Mouse (Mus musculus) hindbrain, embryonic 16.5 days (tissue): Measurements from ENCODE around the gene Abhd17b. TPM values are rescaled to one million over a fixed set of nuclear protein-coding genes. Genes with fewer than 3 reads are reported as not detected.

ENCODE experiments used
- ATAC-seq: fragments of 200-750 bp; cut with Nextera tagmentation; 2 replicates; pipeline ENCODE4 v1.8.0; 2017; ENCODE audit warnings: moderate TSS enrichment, moderate library complexity
- H3K27ac ChIP-seq: fragments of 300-500 bp; sonication (generic); 2 replicates; pipeline ENCODE4 v1.5.1; 2014; ENCODE audit warnings: low read depth, mild to moderate bottlenecking, control low read depth, low read length, moderate library complexity
- H3K27me3 ChIP-seq: fragments of 300-500 bp; sonication (generic); replicated peaks from 2 replicates; pipeline ENCODE4 v1.6.1; 2014; ENCODE audit warnings: low read length; ENCODE audit not compliant: control insufficient read depth, insufficient read depth
- H3K36me3 ChIP-seq: fragments of 300-500 bp; sonication (generic); 2 replicates; pipeline ENCODE4 v1.6.1; 2014; ENCODE audit warnings: mild to moderate bottlenecking, low read length, moderate library complexity, mixed read lengths; ENCODE audit not compliant: control insufficient read depth, insufficient read depth
- H3K4me1 ChIP-seq: fragments of 300-500 bp; sonication (generic); 2 replicates; pipeline ENCODE4 v1.6.1; 2014; ENCODE audit warnings: low read depth, low read length; ENCODE audit not compliant: control insufficient read depth, insufficient read depth
- H3K4me2 ChIP-seq: fragments of 300-500 bp; sonication (generic); 2 replicates; pipeline ENCODE4 v1.6.1; 2014; ENCODE audit warnings: mild to moderate bottlenecking, low read length, control low read depth, moderate library complexity
- H3K4me3 ChIP-seq: fragments of 300-500 bp; sonication (generic); 2 replicates; pipeline ENCODE4 v1.5.1; 2014; ENCODE audit warnings: mild to moderate bottlenecking, low read length, control low read depth, moderate library complexity
- H3K9ac ChIP-seq: fragments of 300-500 bp; sonication (generic); 2 replicates; pipeline ENCODE4 v1.6.1; 2014; ENCODE audit warnings: low read depth, mild to moderate bottlenecking, control low read depth, low read length, moderate library complexity
- H3K9me3 ChIP-seq: fragments of 300-500 bp; sonication (generic); 2 replicates; pipeline ENCODE4 v1.6.1; 2014; ENCODE audit warnings: mild to moderate bottlenecking, low read length, moderate library complexity; ENCODE audit not compliant: control insufficient read depth
- WGBS: fragments of 180-500 bp; shearing (Covaris S2); extraction: QIAGEN DNeasy Blood & Tissue Kit; methylation state at CpG from one replicate; pipeline ENCODE4 v1.1.7; 2014; 5-methylcytosine and 5-hydroxymethylcytosine counted together
- polyA plus RNA-seq: library from polyadenylated mRNA; unstranded; fragments of >200 nt; fragmentation: Nextera tagmentation; extraction: Ambion mirVana; gene quantifications from 2 replicates; pipeline ENCODE4 v1.2.1, GENCODE M21; 2015

Gene Abhd17b
- polyA plus RNA-seq, 1 experiment from 2014 or later = 27.6 TPM

DNA sequence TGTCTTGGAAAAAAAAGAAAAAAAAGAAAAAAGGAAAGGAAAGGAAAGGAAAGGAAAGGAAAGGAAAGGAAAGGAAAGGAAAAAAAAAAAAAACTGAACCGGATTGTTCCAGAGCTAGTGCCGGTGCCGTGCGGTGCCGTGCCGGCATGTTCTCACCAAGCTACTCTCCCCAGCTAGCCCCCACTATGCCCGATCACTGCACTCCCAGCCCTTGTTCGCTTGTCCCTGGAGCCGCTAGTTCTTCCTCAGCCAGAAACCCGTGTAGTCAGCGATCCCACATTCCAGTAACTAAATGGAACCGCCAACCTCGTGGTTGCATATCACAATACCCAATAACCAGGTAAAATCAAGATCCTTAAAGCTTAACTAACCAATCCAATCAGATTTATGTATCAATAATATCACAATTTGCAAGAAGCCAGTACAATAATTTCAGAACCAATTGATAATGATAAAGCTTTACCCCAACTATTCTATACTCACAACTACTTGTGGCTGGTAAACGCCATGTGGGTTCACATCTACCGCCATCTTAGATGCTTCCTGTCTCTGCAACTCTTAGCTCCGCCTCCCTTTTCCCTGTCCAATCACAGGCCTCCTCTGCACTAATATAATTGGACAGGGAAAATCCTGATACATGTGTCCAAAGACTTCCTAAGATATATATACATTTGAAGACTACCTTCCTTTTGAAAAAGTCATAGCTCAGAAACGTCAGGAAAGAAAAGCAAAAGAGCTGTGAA is 21.5 kb downstream of the Abhd17b start:
- Histone ChIP-seq H3K9me3 (0 out of 2 replicates have a peak, but pooled peaks cover 3% of the 10 kb centered on the region), H3K27me3 (no peaks in the 10 kb centered on the region), H3K9ac (no peak overlapping the region), H3K27ac (no peak overlapping the region), H3K4me1 (no peaks in the 10 kb centered on the region), H3K4me3 (no peak overlapping the region), H3K4me2 (no peak overlapping the region), H3K36me3 (no peaks in the 10 kb centered on the region)
- ATAC-seq = no peak
- WGBS = 97% methylated on average over 17 of the region's 17 CpGs

DNA sequence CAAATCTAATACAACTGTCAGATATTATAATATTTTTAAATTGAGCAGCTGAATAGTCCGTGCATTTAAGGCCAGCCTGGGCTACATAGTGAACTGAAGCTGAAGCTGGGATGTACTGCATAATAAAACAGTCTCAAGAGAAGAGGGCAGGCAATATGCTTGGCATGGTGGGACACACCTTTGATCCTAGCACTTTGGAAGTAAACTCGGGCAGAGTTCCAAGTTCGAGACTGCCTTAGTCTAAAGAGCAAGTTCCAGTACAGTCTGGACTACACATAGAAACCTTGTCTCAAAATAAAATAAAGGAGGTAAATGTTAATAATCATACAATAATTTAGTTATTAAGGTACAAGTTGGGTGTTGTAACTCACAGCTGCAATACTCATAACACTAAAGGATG is 27.1 kb downstream of the Abhd17b start:
- no peak overlapping the region for H3K27ac ChIP-seq
- no peak overlapping the region for H3K4me3 ChIP-seq
- H3K36me3 ChIP-seq = peaks cover 5% of the 10 kb centered on the region; the same call in 1 of the 2 replicates
- no peak for ATAC-seq
- H3K4me1 ChIP-seq = no peaks in the 10 kb centered on the region
- no peak overlapping the region for H3K4me2 ChIP-seq
- H3K9me3 ChIP-seq = no peaks in the 10 kb centered on the region
- WGBS = 96% methylated on average over 3 of the region's 3 CpGs
- H3K27me3 ChIP-seq = no peaks in the 10 kb centered on the region
- H3K9ac ChIP-seq = no peak overlapping the region

DNA sequence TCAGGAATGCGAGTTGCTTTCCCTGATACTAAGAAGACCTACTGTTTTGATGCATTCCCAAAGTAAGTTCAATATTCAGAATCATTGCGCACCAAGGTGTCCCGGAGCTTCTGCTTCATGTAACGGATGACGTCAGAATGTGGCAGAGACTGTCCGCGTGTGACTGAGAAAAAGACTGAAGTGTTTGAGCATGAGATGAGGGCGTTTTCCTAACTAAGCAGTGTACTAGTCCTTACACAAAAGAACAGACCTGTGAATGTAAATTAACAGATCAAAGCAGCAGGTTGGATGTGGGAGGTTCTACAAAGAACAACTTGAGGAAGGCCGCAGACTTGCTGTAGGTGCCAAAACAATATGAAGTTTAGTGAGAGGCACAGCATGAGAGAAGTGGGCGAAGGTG is 28.0 kb downstream of the Abhd17b start:
- Histone ChIP-seq H3K27me3 (no peaks in the 10 kb centered on the region), H3K4me1 (no peaks in the 10 kb centered on the region), H3K27ac (no peak overlapping the region), H3K4me3 (no peak overlapping the region), H3K9ac (no peak overlapping the region), H3K36me3 (peaks cover 5% of the 10 kb centered on the region; the same call in 1 of the 2 replicates), H3K9me3 (no peaks in the 10 kb centered on the region), H3K4me2 (no peak overlapping the region)
- 95% methylated on average over 10 of the region's 10 CpGs for WGBS
- ATAC-seq = no peak

DNA sequence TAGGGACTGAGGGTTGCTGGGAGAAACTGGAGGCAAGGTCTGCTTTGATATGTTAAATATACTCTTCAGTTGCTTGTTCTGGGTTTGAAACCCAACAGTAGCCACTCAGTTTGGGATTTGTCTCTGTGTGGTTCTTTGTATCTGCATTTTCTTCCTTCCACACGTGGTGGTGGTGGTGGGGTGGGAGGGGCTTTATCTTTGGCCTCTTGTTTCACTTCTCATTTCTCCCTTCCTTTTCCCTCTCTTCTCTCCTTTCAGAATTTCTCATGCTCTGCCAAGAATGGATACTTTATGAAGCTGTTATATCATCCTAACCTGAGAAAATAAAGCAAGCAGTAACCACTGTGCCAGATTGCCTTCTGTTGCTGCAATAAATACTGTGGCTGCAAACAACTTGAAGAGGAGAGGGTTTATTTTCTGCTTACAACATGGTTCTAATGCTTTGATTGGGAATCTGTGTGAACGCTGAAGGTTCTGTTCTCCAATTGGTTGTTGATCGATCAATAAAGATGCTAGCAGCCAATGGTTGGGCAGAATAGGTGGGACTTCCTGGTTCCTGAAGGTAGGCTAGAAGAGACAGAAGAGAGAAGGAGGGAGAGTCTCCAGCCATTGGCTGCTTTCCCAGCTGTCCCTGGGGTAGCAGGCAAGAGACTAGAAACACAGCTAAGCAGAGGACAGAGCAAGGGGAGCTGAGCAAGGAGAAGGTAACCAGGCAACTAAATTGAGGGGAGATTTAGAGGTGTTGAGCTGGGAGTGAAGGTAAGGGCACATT is 60.5 kb downstream of the Abhd17b start:
- Histone ChIP-seq H3K36me3 (no peaks in the 10 kb centered on the region), H3K27me3 (no peaks in the 10 kb centered on the region), H3K9ac (no peak overlapping the region; the same call in 1 of the 2 replicates), H3K4me3 (no peak overlapping the region), H3K27ac (no peak overlapping the region), H3K9me3 (no peaks in the 10 kb centered on the region), H3K4me1 (no peaks in the 10 kb centered on the region), H3K4me2 (peak overlapping the region; percentile 15)
- 72% methylated on average over 3 of the region's 3 CpGs for WGBS
- ATAC-seq = peak; percentile 83

DNA sequence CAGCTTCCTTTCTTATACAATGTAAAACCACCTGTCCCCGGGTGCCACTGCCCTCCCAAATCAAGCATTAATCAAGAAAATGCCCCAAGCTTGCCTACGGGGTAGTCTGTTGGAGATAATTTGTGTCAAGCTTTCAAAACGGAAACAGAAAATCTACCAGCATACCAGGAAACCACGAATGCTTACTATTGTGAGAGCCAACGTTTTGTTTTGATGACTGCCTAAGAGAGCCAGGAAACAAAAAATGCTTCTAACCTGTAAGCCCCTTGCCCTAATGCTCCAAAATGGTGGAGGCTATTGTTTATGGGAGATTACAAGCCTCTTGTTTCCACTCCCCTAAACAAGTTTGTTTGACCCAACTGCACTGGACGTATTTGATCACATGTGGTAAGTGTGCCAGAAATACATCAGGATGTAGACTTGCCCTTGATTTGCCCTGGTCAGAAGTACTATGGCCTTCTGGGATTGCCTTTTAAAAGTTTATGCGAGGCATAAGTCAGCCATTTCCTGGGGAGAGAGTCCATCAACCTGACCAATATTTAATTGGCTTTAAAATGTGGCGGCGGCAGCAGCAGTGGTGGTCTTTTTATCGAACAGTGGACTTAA is 61.4 kb downstream of the Abhd17b start:
- WGBS = 79% methylated on average over 10 of the region's 10 CpGs
- H3K4me2 ChIP-seq = peak overlapping the region; percentile 15; the same call in 1 of the 2 replicates
- H3K4me3 ChIP-seq = no peak overlapping the region
- H3K9me3 ChIP-seq = no peaks in the 10 kb centered on the region
- H3K36me3 ChIP-seq = no peaks in the 10 kb centered on the region
- H3K4me1 ChIP-seq = no peaks in the 10 kb centered on the region
- H3K27me3 ChIP-seq = no peaks in the 10 kb centered on the region
- no peak overlapping the region for H3K27ac ChIP-seq
- ATAC-seq = no peak
- no peak overlapping the region for H3K9ac ChIP-seq

DNA sequence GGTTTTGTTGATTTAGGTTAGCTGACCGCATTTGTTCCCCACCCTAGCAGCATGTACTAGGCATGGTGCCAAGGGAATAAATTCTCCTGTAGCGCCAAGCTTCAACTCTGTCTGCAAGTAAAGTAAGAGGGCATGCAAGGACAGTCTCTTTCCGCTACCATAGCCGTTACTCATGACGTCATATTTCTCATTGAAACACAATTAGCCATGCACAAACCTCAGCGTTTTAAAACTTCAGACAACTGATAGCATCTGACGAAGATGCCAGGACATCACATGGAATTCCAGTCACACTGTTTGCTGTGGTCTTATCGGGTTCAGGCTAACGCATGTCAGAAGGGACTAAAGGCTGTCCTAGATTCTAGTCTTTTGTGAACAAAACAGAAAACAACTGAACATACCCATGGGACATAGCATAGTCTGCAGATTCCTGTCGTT is 62.0 kb downstream of the Abhd17b start:
- no peaks in the 10 kb centered on the region for H3K36me3 ChIP-seq
- H3K4me2 ChIP-seq = no peak overlapping the region
- WGBS = 64% methylated on average over 10 of the region's 10 CpGs
- no peak overlapping the region for H3K9ac ChIP-seq
- H3K27ac ChIP-seq = no peak overlapping the region
- H3K27me3 ChIP-seq = no peaks in the 10 kb centered on the region
- 0 out of 2 replicates have a peak, but pooled peaks have one; percentile 30 for ATAC-seq
- no peak overlapping the region for H3K4me3 ChIP-seq
- H3K4me1 ChIP-seq = no peaks in the 10 kb centered on the region
- H3K9me3 ChIP-seq = no peaks in the 10 kb centered on the region

DNA sequence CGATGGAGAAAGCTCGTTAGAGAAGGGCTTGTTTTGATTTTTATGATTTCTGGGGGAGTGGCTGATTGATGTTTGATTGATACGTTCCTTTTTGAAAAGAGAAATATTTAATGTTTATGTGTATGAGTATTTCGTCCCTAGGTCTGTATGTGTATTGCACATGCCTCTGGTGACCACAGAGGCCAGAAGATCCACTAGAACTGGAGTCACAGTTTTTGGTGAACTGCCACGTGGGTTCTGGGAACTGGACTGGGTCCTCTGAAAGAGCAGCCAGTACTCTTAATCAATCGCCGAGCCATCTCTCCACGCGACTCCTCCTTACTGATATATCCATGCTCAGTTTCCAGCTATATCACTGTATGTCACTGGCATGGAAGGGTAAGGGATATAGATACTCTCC is 62.5 kb downstream of the Abhd17b start:
- Histone ChIP-seq H3K27me3 (no peaks in the 10 kb centered on the region), H3K9me3 (no peaks in the 10 kb centered on the region), H3K4me3 (no peak overlapping the region), H3K36me3 (no peaks in the 10 kb centered on the region), H3K4me1 (no peaks in the 10 kb centered on the region), H3K9ac (no peak overlapping the region), H3K4me2 (no peak overlapping the region), H3K27ac (no peak overlapping the region)
- ATAC-seq = no peak
- 91% methylated on average over 9 of the region's 9 CpGs for WGBS

DNA sequence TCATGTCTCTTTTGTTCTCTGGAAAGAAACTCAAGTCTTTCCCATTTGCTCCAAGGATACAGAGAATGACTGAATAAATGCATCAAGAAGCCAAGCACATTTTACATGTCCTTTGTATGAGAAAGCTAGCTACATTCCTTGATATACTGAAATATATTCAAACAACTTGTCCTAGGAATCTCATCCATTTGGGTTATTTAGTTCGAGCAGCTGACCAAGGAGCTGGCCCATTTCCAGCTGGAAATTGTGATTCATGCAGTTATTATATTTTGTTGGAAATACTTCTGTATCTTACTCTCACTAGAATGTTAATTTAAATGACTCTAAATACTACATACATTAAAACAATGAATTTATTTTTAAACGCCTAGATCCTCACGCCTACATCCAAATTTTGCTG is 63.5 kb downstream of the Abhd17b start:
- Histone ChIP-seq H3K27me3 (no peaks in the 10 kb centered on the region), H3K27ac (no peak overlapping the region), H3K9me3 (no peaks in the 10 kb centered on the region), H3K9ac (no peak overlapping the region), H3K4me1 (no peaks in the 10 kb centered on the region), H3K4me3 (no peak overlapping the region), H3K36me3 (no peaks in the 10 kb centered on the region), H3K4me2 (no peak overlapping the region)
- WGBS = 90% methylated on average over 3 of the region's 3 CpGs
- ATAC-seq = no peak

DNA sequence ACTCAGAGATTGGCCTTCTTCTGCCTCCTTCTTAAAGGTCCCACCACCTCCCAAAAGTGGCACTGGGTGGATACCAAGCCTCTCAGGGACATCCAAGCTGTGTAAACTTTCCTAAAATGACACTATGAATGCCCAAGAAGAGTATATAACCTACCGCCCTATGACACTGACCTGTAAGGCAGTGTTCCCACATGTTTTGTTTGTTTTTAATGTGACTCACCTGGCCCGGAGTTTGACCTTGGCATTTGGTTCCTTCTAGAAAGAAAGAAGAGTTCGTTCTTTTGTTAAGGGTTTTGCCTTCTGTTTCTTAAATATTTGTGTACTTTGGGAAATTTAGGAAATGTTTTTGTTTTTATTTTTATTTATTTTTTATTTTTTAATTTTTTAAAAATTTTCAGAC is 66.2 kb downstream of the Abhd17b start:
- 93% methylated on average over 3 of the region's 3 CpGs for WGBS
- Histone ChIP-seq H3K4me3 (no peak overlapping the region), H3K36me3 (no peaks in the 10 kb centered on the region), H3K27ac (no peak overlapping the region), H3K27me3 (no peaks in the 10 kb centered on the region), H3K9ac (no peak overlapping the region), H3K9me3 (no peaks in the 10 kb centered on the region), H3K4me1 (no peaks in the 10 kb centered on the region), H3K4me2 (no peak overlapping the region)
- ATAC-seq = no peak
